Mouse (Mus musculus) hindbrain, embryonic 15.5 days (tissue): Measurements from ENCODE around the gene Tmem150c. TPM values are rescaled to one million over a fixed set of nuclear protein-coding genes. Genes with fewer than 3 reads are reported as not detected.

Experiments used
- ATAC-seq: fragments of 200-750 bp; cut with Nextera tagmentation; 2 replicates; pipeline ENCODE4 v1.8.0; 2017; ENCODE audit warnings: low read depth, moderate number of reproducible peaks, moderate TSS enrichment; ENCODE audit not compliant: low FRiP score
- H3K27ac ChIP-seq: fragments of 300-500 bp; sonication (generic); replicated peaks from 2 replicates; pipeline ENCODE4 v1.5.1; 2015; ENCODE audit warnings: mild to moderate bottlenecking, inconsistent platforms
- H3K27me3 ChIP-seq: fragments of 300-500 bp; sonication (generic); 2 replicates; pipeline ENCODE4 v1.6.1; 2015; ENCODE audit warnings: control low read depth, inconsistent platforms
- H3K36me3 ChIP-seq: fragments of 300-500 bp; sonication (generic); 2 replicates; pipeline ENCODE4 v1.6.1; 2015; ENCODE audit warnings: control low read depth, inconsistent platforms
- H3K4me1 ChIP-seq: fragments of 300-500 bp; sonication (generic); replicated peaks from 2 replicates; pipeline ENCODE4 v1.6.1; 2015; ENCODE audit warnings: control low read depth, inconsistent platforms
- H3K4me2 ChIP-seq: fragments of 300-500 bp; sonication (generic); 2 replicates; pipeline ENCODE4 v1.6.1; 2015; ENCODE audit warnings: moderate library complexity, mild to moderate bottlenecking, inconsistent platforms
- H3K4me3 ChIP-seq: fragments of 300-500 bp; sonication (generic); 2 replicates; pipeline ENCODE4 v1.5.1; 2015; ENCODE audit warnings: mild to moderate bottlenecking, inconsistent platforms
- H3K9ac ChIP-seq: fragments of 300-500 bp; sonication (generic); 2 replicates; pipeline ENCODE4 v1.6.1; 2015; ENCODE audit warnings: inconsistent platforms
- H3K9me3 ChIP-seq: fragments of 300-500 bp; sonication (generic); 2 replicates; pipeline ENCODE4 v1.6.1; 2016; ENCODE audit warnings: control low read depth, inconsistent platforms
- WGBS: fragments of 180-500 bp; shearing (Covaris S2); methylation state at CpG from one replicate; pipeline ENCODE4 v1.1.7; 2015; 5-methylcytosine and 5-hydroxymethylcytosine counted together
- polyA plus RNA-seq: library from polyadenylated mRNA; unstranded; fragments of >200 nt; fragmentation: Nextera tagmentation; extraction: Ambion mirVana; gene quantifications from 2 replicates; pipeline ENCODE4 v1.2.1, GENCODE M21; 2015

The Tmem150c gene
- polyA plus RNA-seq, 1 experiment from 2014 or later: 36.4 TPM

GRCm38 (mm10) chr5:100090515-100091262, 68.9 kb downstream of the Tmem150c start:
- Histone ChIP-seq H3K9ac (no peak overlapping the region), H3K4me2 (peak overlapping the region; percentile 38), H3K4me1 (peaks cover 29% of the 10 kb centered on the region), H3K36me3 (no peaks in the 10 kb centered on the region; the same call in 1 of the 2 replicates), H3K4me3 (no peak overlapping the region), H3K9me3 (no peaks in the 10 kb centered on the region), H3K27ac (peak overlapping the region; percentile 74), H3K27me3 (no peaks in the 10 kb centered on the region)
- 15% methylated on average over 12 of the region's 12 CpGs for WGBS
- peak; percentile 32 for ATAC-seq

- 44% methylated on average over 8 of the region's 8 CpGs for WGBS
Observed at GRCm38 (mm10) chr5:100085097-100085496, 74.5 kb downstream of the Tmem150c start.

GRCm38 (mm10) chr5:100083953-100084562, 75.5 kb downstream of the Tmem150c start:
- Histone ChIP-seq H3K27me3 (no peaks in the 10 kb centered on the region), H3K4me3 (no peak overlapping the region), H3K4me2 (no peak overlapping the region), H3K36me3 (no peaks in the 10 kb centered on the region), H3K9ac (no peak overlapping the region), H3K9me3 (no peaks in the 10 kb centered on the region), H3K27ac (peak overlapping the region; percentile 21; the same call in 1 of the 2 replicates), H3K4me1 (peaks cover 30% of the 10 kb centered on the region)
- 49% methylated on average over 12 of the region's 12 CpGs for WGBS
- no peak for ATAC-seq

More at GRCm38 (mm10) chr5:100085097-100085496, 74.5 kb downstream of the Tmem150c start:
- ATAC-seq: peak; percentile 69
- Histone ChIP-seq H3K36me3 (no peaks in the 10 kb centered on the region), H3K4me2 (no peak overlapping the region), H3K9me3 (no peaks in the 10 kb centered on the region), H3K27ac (no peak overlapping the region; the same call in 1 of the 2 replicates), H3K9ac (no peak overlapping the region), H3K4me3 (no peak overlapping the region), H3K27me3 (no peaks in the 10 kb centered on the region), H3K4me1 (peaks cover 23% of the 10 kb centered on the region)

- Histone ChIP-seq H3K4me2 (no peak overlapping the region), H3K9ac (no peak overlapping the region), H3K9me3 (no peaks in the 10 kb centered on the region), H3K27ac (no peak overlapping the region), H3K4me3 (no peak overlapping the region), H3K4me1 (peaks cover 33% of the 10 kb centered on the region), H3K36me3 (no peaks in the 10 kb centered on the region), H3K27me3 (no peaks in the 10 kb centered on the region)
- 93% methylated on average over 4 of the region's 4 CpGs for WGBS
- no peak for ATAC-seq
Observed at GRCm38 (mm10) chr5:100082006-100082405, 77.6 kb downstream of the Tmem150c start.

- Histone ChIP-seq H3K4me3 (no peak overlapping the region), H3K4me2 (peak overlapping the region; percentile 49; the same call in 1 of the 2 replicates), H3K27me3 (no peaks in the 10 kb centered on the region), H3K4me1 (peaks cover 24% of the 10 kb centered on the region), H3K27ac (no peak overlapping the region), H3K9ac (no peak overlapping the region), H3K9me3 (no peaks in the 10 kb centered on the region), H3K36me3 (no peaks in the 10 kb centered on the region)
- 62% methylated on average over 8 of the region's 8 CpGs for WGBS
- no peak; the same call in 1 of the 2 replicates for ATAC-seq
Observed at GRCm38 (mm10) chr5:100079931-100080275, 79.7 kb downstream of the Tmem150c start.

DNA sequence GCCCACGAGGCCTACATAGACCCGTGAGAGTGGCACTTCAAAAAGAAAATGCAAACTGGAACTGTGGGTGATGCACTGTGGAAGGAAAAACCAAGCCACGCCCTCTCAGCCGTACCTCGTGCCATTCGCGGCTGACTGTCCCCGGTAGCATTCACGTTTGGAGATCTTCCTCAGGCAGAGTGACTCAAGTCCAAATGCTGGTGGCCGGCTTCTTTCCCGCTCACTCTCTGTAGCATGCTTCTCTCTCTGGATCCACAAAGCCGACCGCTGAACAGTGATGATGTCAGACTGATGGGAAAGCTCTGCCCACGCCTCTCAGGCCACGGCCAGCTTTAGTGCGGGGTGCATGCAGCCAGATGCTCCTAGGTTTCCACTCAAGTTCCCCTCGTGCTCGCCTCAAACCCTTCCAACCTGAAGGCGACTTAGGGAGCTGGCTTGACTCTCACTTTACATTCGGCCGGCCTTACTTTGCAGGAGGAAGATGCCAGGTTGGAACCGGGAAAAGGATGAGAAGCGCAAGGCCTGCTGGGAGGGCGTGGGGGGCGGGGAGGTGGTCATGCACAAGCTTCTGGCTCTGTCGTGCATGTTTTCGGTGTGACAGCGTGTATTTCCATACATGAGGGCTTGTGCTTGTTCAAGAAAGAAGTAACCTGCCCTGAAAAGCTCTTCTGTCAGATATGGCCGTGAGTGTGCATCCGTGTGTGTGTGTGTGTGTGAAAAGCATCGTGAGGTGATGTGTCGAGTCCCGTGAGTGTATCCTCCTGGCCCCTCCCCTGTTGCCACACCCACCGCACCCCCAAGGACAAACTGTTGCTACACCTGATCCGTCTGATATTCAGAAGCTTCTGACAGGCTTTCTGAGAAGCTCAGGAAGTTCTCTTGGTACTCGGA, 80.3 kb downstream of the Tmem150c start:
- H3K9me3 ChIP-seq: no peaks in the 10 kb centered on the region
- H3K27ac ChIP-seq: peak overlapping the region; percentile 32; the same call in 1 of the 2 replicates
- H3K4me2 ChIP-seq: peak overlapping the region; percentile 49
- peak overlapping the region; percentile 22 for H3K4me3 ChIP-seq
- no peaks in the 10 kb centered on the region for H3K27me3 ChIP-seq
- 0 out of 2 replicates have a peak, but pooled peaks have one; percentile 23 for ATAC-seq
- no peaks in the 10 kb centered on the region for H3K36me3 ChIP-seq
- peak overlapping the region; percentile 24 for H3K9ac ChIP-seq
- 37% methylated on average over 36 of the region's 36 CpGs for WGBS
- H3K4me1 ChIP-seq: peaks cover 22% of the 10 kb centered on the region

DNA sequence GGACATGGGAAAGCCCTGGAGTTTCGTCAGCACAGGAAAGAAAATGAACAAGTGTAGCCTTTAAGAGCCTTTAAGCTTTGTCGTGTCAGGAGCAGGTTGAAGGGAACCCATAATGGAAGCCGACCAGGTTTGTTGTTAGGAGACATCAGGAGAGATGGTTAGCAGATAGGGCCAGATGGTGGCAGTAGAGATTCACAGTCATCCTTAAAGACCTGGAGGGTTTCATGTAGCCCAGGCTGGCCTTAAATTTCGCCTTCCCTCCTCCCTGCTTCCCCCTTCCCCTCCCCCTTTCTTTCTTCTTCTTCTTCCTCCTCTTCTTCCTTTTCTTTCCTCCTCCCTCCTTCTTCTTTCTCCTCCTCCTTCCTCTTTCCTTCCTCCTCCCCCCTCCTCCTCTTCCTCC, 85.0 kb downstream of the Tmem150c start:
- Histone ChIP-seq H3K4me2 (no peak overlapping the region), H3K27me3 (no peaks in the 10 kb centered on the region), H3K9ac (no peak overlapping the region), H3K9me3 (no peaks in the 10 kb centered on the region), H3K36me3 (peaks cover 3% of the 10 kb centered on the region), H3K27ac (no peak overlapping the region), H3K4me1 (peaks cover 8% of the 10 kb centered on the region), H3K4me3 (no peak overlapping the region)
- no peak for ATAC-seq
- 65% methylated on average over 4 of the region's 4 CpGs for WGBS

DNA sequence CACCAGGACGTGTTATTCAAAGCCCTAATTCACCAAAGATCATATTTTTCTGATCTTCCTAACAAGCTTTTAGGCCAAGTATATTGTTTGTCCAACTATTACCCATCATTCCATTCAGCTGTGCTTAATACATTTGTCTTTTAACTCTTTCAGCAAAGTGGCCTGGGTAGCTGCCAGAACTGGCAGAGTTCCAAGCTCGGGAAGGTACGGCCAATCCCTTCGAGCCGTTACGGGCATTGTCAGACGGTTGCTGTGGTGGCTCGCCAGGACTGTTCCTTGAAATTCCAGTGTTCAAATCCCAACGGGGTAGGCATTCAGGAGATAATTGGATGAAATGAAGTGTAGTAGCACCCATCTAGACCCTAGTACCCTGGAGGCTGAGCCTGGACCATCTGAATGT, 87.1 kb downstream of the Tmem150c start:
- Histone ChIP-seq H3K4me1 (no peaks in the 10 kb centered on the region), H3K9ac (no peak overlapping the region), H3K36me3 (peaks cover 17% of the 10 kb centered on the region), H3K27me3 (no peaks in the 10 kb centered on the region), H3K27ac (no peak overlapping the region), H3K4me3 (no peak overlapping the region), H3K4me2 (no peak overlapping the region), H3K9me3 (no peaks in the 10 kb centered on the region)
- 43% methylated on average over 9 of the region's 9 CpGs for WGBS
- no peak for ATAC-seq

- 96% methylated on average over 5 of the region's 5 CpGs for WGBS
- no peak overlapping the region for H3K9ac ChIP-seq
- no peaks in the 10 kb centered on the region for H3K27me3 ChIP-seq
- H3K9me3 ChIP-seq: no peaks in the 10 kb centered on the region
- no peak overlapping the region for H3K4me2 ChIP-seq
- H3K36me3 ChIP-seq: peaks cover 25% of the 10 kb centered on the region
- no peak overlapping the region for H3K4me3 ChIP-seq
- ATAC-seq: no peak
- H3K27ac ChIP-seq: no peak overlapping the region
- no peaks in the 10 kb centered on the region for H3K4me1 ChIP-seq
Observed at GRCm38 (mm10) chr5:100071541-100071940, 88.1 kb downstream of the Tmem150c start.

GRCm38 (mm10) chr5:100070255-100070654, 89.4 kb downstream of the Tmem150c start:
- H3K9me3 ChIP-seq: no peaks in the 10 kb centered on the region
- no peak for ATAC-seq
- H3K27me3 ChIP-seq: no peaks in the 10 kb centered on the region
- no peak overlapping the region for H3K4me2 ChIP-seq
- no peak overlapping the region for H3K4me3 ChIP-seq
- peaks cover 28% of the 10 kb centered on the region for H3K36me3 ChIP-seq
- H3K4me1 ChIP-seq: no peaks in the 10 kb centered on the region
- H3K27ac ChIP-seq: no peak overlapping the region
- 32% methylated on average over 3 of the region's 3 CpGs for WGBS
- H3K9ac ChIP-seq: no peak overlapping the region

- H3K4me1 ChIP-seq: no peaks in the 10 kb centered on the region
- no peaks in the 10 kb centered on the region for H3K9me3 ChIP-seq
- H3K27me3 ChIP-seq: no peaks in the 10 kb centered on the region
- no peak overlapping the region for H3K9ac ChIP-seq
- ATAC-seq: no peak
- H3K4me3 ChIP-seq: no peak overlapping the region
- H3K27ac ChIP-seq: no peak overlapping the region
- no peak overlapping the region for H3K4me2 ChIP-seq
- peaks cover 35% of the 10 kb centered on the region for H3K36me3 ChIP-seq
- WGBS: 94% methylated on average over 2 of the region's 2 CpGs
Observed at GRCm38 (mm10) chr5:100069526-100069925, 90.1 kb downstream of the Tmem150c start.

DNA sequence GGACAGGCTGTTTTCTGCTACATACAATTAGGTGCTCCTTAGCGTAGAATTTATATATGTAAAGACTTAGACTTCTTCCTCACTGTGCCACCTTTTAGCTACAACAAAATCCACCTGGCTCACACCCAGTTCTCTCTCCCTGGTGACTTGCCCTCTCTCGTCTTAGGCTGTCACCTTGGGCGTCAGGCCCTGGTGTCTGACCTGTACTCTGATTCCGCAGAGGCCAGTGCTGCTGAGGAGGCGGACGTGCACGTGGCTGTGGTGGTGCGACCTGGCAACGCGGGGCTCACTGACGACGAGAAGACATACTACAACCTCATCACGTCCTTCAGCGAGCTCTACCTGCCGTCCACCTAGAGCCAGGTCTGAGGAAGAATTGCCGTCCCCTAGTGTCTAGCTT, 92.0 kb downstream of the Tmem150c start:
- 96% methylated on average over 16 of the region's 16 CpGs for WGBS
- no peak overlapping the region for H3K4me2 ChIP-seq
- H3K27me3 ChIP-seq: no peaks in the 10 kb centered on the region
- no peak overlapping the region for H3K4me3 ChIP-seq
- H3K4me1 ChIP-seq: no peaks in the 10 kb centered on the region
- no peaks in the 10 kb centered on the region for H3K9me3 ChIP-seq
- no peak for ATAC-seq
- peaks cover 51% of the 10 kb centered on the region for H3K36me3 ChIP-seq
- H3K27ac ChIP-seq: no peak overlapping the region
- H3K9ac ChIP-seq: no peak overlapping the region
